Mouse (Mus musculus) liver, adult 2 months (tissue): Measurements from ENCODE around the gene Fryl.

Source experiments
- CTCF ChIP-seq: fragments of 200-500 bp; IDR thresholded peaks from 2 replicates; pipeline ENCODE4 v1.5.1; 2011; ENCODE audit warnings: low read depth, low read length, control low read depth
- POLR2A ChIP-seq: fragments of 200-500 bp; IDR thresholded peaks from 2 replicates; pipeline ENCODE4 v1.6.1; 2011; ENCODE audit warnings: low read length, control low read depth; ENCODE audit not compliant: insufficient read depth; ENCODE audit errors: extremely low read depth

DNA sequence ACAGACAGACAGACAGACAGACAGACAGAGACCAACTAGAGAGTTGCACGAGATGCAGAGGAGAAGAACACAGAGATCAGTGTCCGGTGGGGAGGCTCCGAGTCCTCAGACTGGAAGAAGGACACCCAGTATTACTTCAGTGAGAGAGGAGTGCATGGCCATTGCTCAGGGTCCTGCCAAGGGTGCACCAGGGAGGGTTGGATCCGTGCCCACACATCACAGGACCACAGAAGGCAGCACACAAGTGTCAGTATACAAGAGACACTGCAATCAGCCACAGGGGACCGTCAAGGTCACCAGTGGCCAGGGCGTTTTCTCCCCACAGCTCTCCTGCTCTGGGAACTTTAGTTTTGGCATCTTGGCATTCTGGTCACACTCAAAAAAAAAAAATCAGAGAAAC is 125.4 kb downstream of the Fryl start:
- TF ChIP-seq CTCF (no peak), POLR2A (no peak)
